Mouse (Mus musculus): ENCODE results near the gene Rnf114. TPM values are rescaled to one million over a fixed set of nuclear protein-coding genes. Genes with fewer than 3 reads are reported as not detected.
A peak's percentile ranks its signal among the peaks of the same experiment; 100 is the strongest.

Gene Rnf114
- polyA plus RNA-seq (2015; fragmentation: Nextera tagmentation; extraction: Ambion mirVana), result 62.2 and 64.8 TPM in 2 replicates

- H3K9me3 ChIP-seq (ENCODE audit: control insufficient read depth), result no peaks in the 10 kb centered on the region
- peak within 1 kb of the TSS; percentile 95 for H3K27ac ChIP-seq (ENCODE audit: low read depth, low read length)
- WGBS, result 2% methylated on average over 52 of the region's 52 CpGs
- H3K9ac ChIP-seq (ENCODE audit: low read depth, low read length), result peak within 1 kb of the TSS; percentile 98
- peak within 1 kb of the TSS; percentile 87 for H3K4me2 ChIP-seq (replicated peaks; ENCODE audit: low read depth)
- no peak for TF ChIP-seq CTCF (IDR thresholded peaks at IDR 0.05; ENCODE audit: low read depth)
- H3K36me3 ChIP-seq (ENCODE audit: control insufficient read depth, insufficient read depth), result no peaks in the 10 kb centered on the region
- H3K4me1 ChIP-seq (replicated peaks; ENCODE audit: control insufficient read depth, insufficient read depth, low read length), result 0 out of 2 replicates have a peak, but pooled peaks cover 6% of the 10 kb centered on the region
- no peaks in the 10 kb centered on the region for H3K27me3 ChIP-seq (replicated peaks; ENCODE audit: control insufficient read depth, insufficient read depth, low read length)
- H3K4me3 ChIP-seq (ENCODE audit: low read depth, low read length), result peak within 1 kb of the TSS; percentile 100
- ATAC-seq, result peak; percentile 53
Observed at GRCm38 (mm10) chr2:167491757-167492708, at the start of gene Rnf114. Gene Rnf114, plus strand, starts transcription at chr2:167492645.

- TF ChIP-seq CTCF (IDR thresholded peaks at IDR 0.05; ENCODE audit: low read depth), result no peak
- H3K9me3 ChIP-seq (ENCODE audit: control insufficient read depth), result no peaks in the 10 kb centered on the region
- no peak overlapping the region for H3K27ac ChIP-seq (ENCODE audit: low read depth, low read length)
- no peak for ATAC-seq
- peaks cover 69% of the 10 kb centered on the region for H3K36me3 ChIP-seq (ENCODE audit: control insufficient read depth, insufficient read depth)
- WGBS, result 92% methylated on average over 4 of the region's 4 CpGs
- H3K9ac ChIP-seq (ENCODE audit: low read depth, low read length), result no peak overlapping the region
- H3K4me3 ChIP-seq (ENCODE audit: low read depth, low read length), result no peak overlapping the region
- H3K4me2 ChIP-seq (replicated peaks; ENCODE audit: low read depth), result no peak overlapping the region
- no peaks in the 10 kb centered on the region for H3K4me1 ChIP-seq (replicated peaks; ENCODE audit: control insufficient read depth, insufficient read depth, low read length)
- no peaks in the 10 kb centered on the region for H3K27me3 ChIP-seq (replicated peaks; ENCODE audit: control insufficient read depth, insufficient read depth, low read length)
Observed at GRCm38 (mm10) chr2:167443411-167444193, 48.8 kb upstream of the Rnf114 start.

GRCm38 (mm10) chr2:167445911-167446780, 46.3 kb upstream of the Rnf114 start:
- H3K9me3 ChIP-seq (ENCODE audit: control insufficient read depth), result no peaks in the 10 kb centered on the region
- no peaks in the 10 kb centered on the region for H3K27me3 ChIP-seq (replicated peaks; ENCODE audit: control insufficient read depth, insufficient read depth, low read length)
- H3K4me1 ChIP-seq (replicated peaks; ENCODE audit: control insufficient read depth, insufficient read depth, low read length), result no peaks in the 10 kb centered on the region
- H3K4me3 ChIP-seq (ENCODE audit: low read depth, low read length), result no peak overlapping the region
- no peak overlapping the region for H3K27ac ChIP-seq (ENCODE audit: low read depth, low read length)
- no peak overlapping the region for H3K4me2 ChIP-seq (replicated peaks; ENCODE audit: low read depth)
- TF ChIP-seq CTCF (IDR thresholded peaks at IDR 0.05; ENCODE audit: low read depth), result no peak
- H3K36me3 ChIP-seq (ENCODE audit: control insufficient read depth, insufficient read depth), result peaks cover 72% of the 10 kb centered on the region
- H3K9ac ChIP-seq (ENCODE audit: low read depth, low read length), result no peak overlapping the region
- ATAC-seq, result no peak
- WGBS, result 77% methylated on average over 20 of the region's 20 CpGs

- Histone ChIP-seq H3K4me2 (replicated peaks; ENCODE audit: low read depth) (no peak overlapping the region), H3K4me1 (replicated peaks; ENCODE audit: control insufficient read depth, insufficient read depth, low read length) (no peaks in the 10 kb centered on the region), H3K27me3 (replicated peaks; ENCODE audit: control insufficient read depth, insufficient read depth, low read length) (no peaks in the 10 kb centered on the region), H3K9ac (ENCODE audit: low read depth, low read length) (no peak overlapping the region), H3K9me3 (ENCODE audit: control insufficient read depth) (no peaks in the 10 kb centered on the region), H3K27ac (ENCODE audit: low read depth, low read length) (no peak overlapping the region), H3K4me3 (ENCODE audit: low read depth, low read length) (no peak overlapping the region), H3K36me3 (ENCODE audit: control insufficient read depth, insufficient read depth) (peaks cover 65% of the 10 kb centered on the region)
- no peak for TF ChIP-seq CTCF (IDR thresholded peaks at IDR 0.05; ENCODE audit: low read depth)
- WGBS, result 94% methylated on average over 7 of the region's 7 CpGs
- no peak for ATAC-seq
Observed at GRCm38 (mm10) chr2:167447207-167447606, 45.2 kb upstream of the Rnf114 start.

GRCm38 (mm10) chr2:167447629-167448028, 44.8 kb upstream of the Rnf114 start:
- peaks cover 64% of the 10 kb centered on the region for H3K36me3 ChIP-seq (ENCODE audit: control insufficient read depth, insufficient read depth)
- no peak overlapping the region for H3K4me2 ChIP-seq (replicated peaks; ENCODE audit: low read depth)
- 94% methylated on average over 8 of the region's 8 CpGs for WGBS
- no peaks in the 10 kb centered on the region for H3K4me1 ChIP-seq (replicated peaks; ENCODE audit: control insufficient read depth, insufficient read depth, low read length)
- no peak overlapping the region for H3K4me3 ChIP-seq (ENCODE audit: low read depth, low read length)
- TF ChIP-seq CTCF (IDR thresholded peaks at IDR 0.05; ENCODE audit: low read depth), result no peak
- H3K9ac ChIP-seq (ENCODE audit: low read depth, low read length), result no peak overlapping the region
- H3K27ac ChIP-seq (ENCODE audit: low read depth, low read length), result no peak overlapping the region
- no peaks in the 10 kb centered on the region for H3K27me3 ChIP-seq (replicated peaks; ENCODE audit: control insufficient read depth, insufficient read depth, low read length)
- H3K9me3 ChIP-seq (ENCODE audit: control insufficient read depth), result no peaks in the 10 kb centered on the region
- no peak for ATAC-seq
